ENCODE assay signal across 24 mouse cellular contexts in the genomic region with DNA sequence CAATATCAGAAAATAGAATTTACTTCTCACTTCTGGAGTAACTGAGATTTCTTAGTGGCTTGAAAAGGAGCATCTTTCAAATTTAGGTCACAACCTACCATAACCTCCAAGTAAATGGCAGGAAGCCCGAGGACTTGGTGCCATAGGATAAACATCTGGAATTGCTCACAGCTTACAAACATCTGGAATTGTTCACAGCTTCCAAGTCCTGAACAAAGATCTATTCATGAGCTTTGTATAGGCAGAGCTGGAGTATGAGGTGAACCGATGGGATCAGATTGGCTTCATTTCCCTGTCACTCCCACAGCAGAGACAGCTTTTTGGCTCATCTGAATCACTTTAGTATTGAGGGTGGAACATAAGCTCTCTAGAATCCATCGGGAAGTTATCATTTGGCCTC. TPM values are rescaled to one million over a fixed set of nuclear protein-coding genes. Genes with fewer than 3 reads are reported as not detected.
DNase-seq lines count a peak whose midpoint lies in the region; ATAC-seq and TF ChIP-seq lines count a peak whose summit lies in the region.
"Had no signal": no experiment of that assay in that cellular context is flagged by ENCODE, and none has a peak within 500 bp of the region (broad histone marks: within the 10 kb centered on the region; RNA-seq: fewer than 3 reads in every experiment).

No protein-coding gene starts in this region.

- no peak overlapping the region for H3K4me2 ChIP-seq in embryonic facial prominence, embryonic 14.5 days (ENCODE audit: low read depth, low read length)
- H3K4me2 ChIP-seq in limb, embryonic 14.5 days (replicated peaks; ENCODE audit: low read depth, low read length, severe bottlenecking) = no peak overlapping the region
- H3K4me2 ChIP-seq: embryonic facial prominence, embryonic 15.5 days; heart, embryonic 11.5 days; kidney, embryonic 15.5 days; midbrain, embryonic 12.5 days had no signal

- TF ChIP-seq EP300 in heart, adult 2 months (IDR thresholded peaks at IDR 0.05; ENCODE audit: insufficient read depth, low read depth, low read length) = no peak

- H3K36me3 ChIP-seq in heart, adult 2 months (ENCODE audit: control insufficient read depth, insufficient read depth, low read length) = no peaks in the 10 kb centered on the region
- H3K36me3 ChIP-seq in embryonic facial prominence, embryonic 14.5 days (ENCODE audit: control insufficient read depth, insufficient read depth, low read length) = no peaks in the 10 kb centered on the region
- H3K36me3 ChIP-seq in limb, embryonic 14.5 days (ENCODE audit: control insufficient read depth, insufficient read depth, low read length) = no peaks in the 10 kb centered on the region
- no peaks in the 10 kb centered on the region for H3K36me3 ChIP-seq in forebrain, embryonic 10.5 days (replicated peaks)
- H3K36me3 ChIP-seq: embryonic facial prominence, embryonic 15.5 days; hindbrain, embryonic 10.5 days; kidney, embryonic 15.5 days; midbrain, embryonic 12.5 days had no signal

- no peak overlapping the region for H3K9ac ChIP-seq in heart, adult 2 months (ENCODE audit: low read depth, low read length)
- no peak overlapping the region for H3K9ac ChIP-seq in embryonic facial prominence, embryonic 14.5 days (ENCODE audit: low read depth, low read length)
- no peak overlapping the region for H3K9ac ChIP-seq in limb, embryonic 14.5 days (ENCODE audit: low read depth, low read length, severe bottlenecking)
- H3K9ac ChIP-seq: embryonic facial prominence, embryonic 15.5 days; kidney, embryonic 15.5 days; midbrain, embryonic 12.5 days had no signal

- no peaks in the 10 kb centered on the region for H3K9me3 ChIP-seq in embryonic facial prominence, embryonic 14.5 days (ENCODE audit: control insufficient read depth, low read length)
- no peaks in the 10 kb centered on the region for H3K9me3 ChIP-seq in limb, embryonic 14.5 days (ENCODE audit: control insufficient read depth, low read length)
- no peaks in the 10 kb centered on the region for H3K9me3 ChIP-seq in forebrain, embryonic 10.5 days
- H3K9me3 ChIP-seq: embryonic facial prominence, embryonic 15.5 days; hindbrain, embryonic 10.5 days; kidney, embryonic 15.5 days; midbrain, embryonic 12.5 days had no signal

- WGBS in heart, adult 2 months = 24% methylated on average over 3 of the region's 3 CpGs
- 24% methylated on average over 3 of the region's 3 CpGs for WGBS in embryonic facial prominence, embryonic 14.5 days
- WGBS in limb, embryonic 14.5 days = 29% methylated on average over 3 of the region's 3 CpGs
- WGBS in forebrain, embryonic 10.5 days = 64% methylated on average over 3 of the region's 3 CpGs

- peak; percentile 44; the same call in 1 of the 2 replicates for ATAC-seq in embryonic facial prominence, embryonic 14.5 days (ENCODE audit: low read depth)
- peak; percentile 65 for ATAC-seq in limb, embryonic 14.5 days (ENCODE audit: low FRiP score, low read depth)
- ATAC-seq in granulocyte monocyte progenitor cell, adult 5-6 weeks (replicated peaks; ENCODE audit: poor library complexity, severe bottlenecking) = no peak
- ATAC-seq: CD4-positive, CD25-positive, alpha-beta regulatory T cell, adult 4 months; forebrain, embryonic 16.5 days had no signal

- DNase-seq in heart, adult 11 months = peak; percentile 27
- DNase-seq in heart, adult 2 months = no peak
- peak; percentile 61 for DNase-seq in embryo, embryonic 10.5 days (ENCODE audit: low spot score)
- peak; percentile 81 for DNase-seq in embryonic facial prominence, embryonic 14.5 days (ENCODE audit: low spot score)
- DNase-seq in limb, embryonic 14.5 days (ENCODE audit: low spot score) = peak; percentile 72
- DNase-seq in forebrain, embryonic 10.5 days (ENCODE audit: extremely low spot score, low spot score) = no peak
- no peak for DNase-seq in c-Kit-positive CD71-positive TER-119-positive erythroid progenitor cells, embryonic 14.5 days (ENCODE audit: low spot score)
- DNase-seq: cerebellum, adult 18-20 months; cerebellum, postnatal 14 days; gastrocnemius, postnatal 36 days; kidney, adult 11 months; kidney, postnatal 36 days; layer of hippocampus, postnatal 36 days; lung, postnatal 14 days; thymus, adult 2 months; thymus, postnatal 4 days had no signal

- H3K27me3 ChIP-seq in heart, adult 2 months (ENCODE audit: control insufficient read depth, insufficient read depth, low read length) = no peaks in the 10 kb centered on the region
- no peaks in the 10 kb centered on the region for H3K27me3 ChIP-seq in embryonic facial prominence, embryonic 14.5 days (replicated peaks; ENCODE audit: control insufficient read depth, insufficient read depth, low read length)
- no peaks in the 10 kb centered on the region for H3K27me3 ChIP-seq in limb, embryonic 14.5 days (ENCODE audit: control insufficient read depth, insufficient read depth, low read length)
- no peaks in the 10 kb centered on the region for H3K27me3 ChIP-seq in forebrain, embryonic 10.5 days (ENCODE audit: poor library complexity, severe bottlenecking)
- H3K27me3 ChIP-seq: embryonic facial prominence, embryonic 15.5 days; kidney, embryonic 15.5 days; midbrain, embryonic 12.5 days had no signal

- no peak for TF ChIP-seq POLR2A in heart, adult 2 months (IDR thresholded peaks at IDR 0.05; ENCODE audit: insufficient read depth, low read depth, low read length)
- no peak for TF ChIP-seq POLR2A in limb, embryonic 14.5 days (IDR thresholded peaks at IDR 0.05; ENCODE audit: borderline replicate concordance, extremely low read depth, insufficient read depth, insufficient read length)

- H3K4me1 ChIP-seq in heart, adult 2 months (ENCODE audit: control insufficient read depth, insufficient read depth, low read length) = no peaks in the 10 kb centered on the region; the same call in 1 of the 2 replicates
- peaks cover 15% of the 10 kb centered on the region for H3K4me1 ChIP-seq in embryonic facial prominence, embryonic 14.5 days (ENCODE audit: control insufficient read depth, insufficient read depth, low read length)
- H3K4me1 ChIP-seq in limb, embryonic 14.5 days (ENCODE audit: control insufficient read depth, insufficient read depth, low read length) = peaks cover 13% of the 10 kb centered on the region
- no peaks in the 10 kb centered on the region for H3K4me1 ChIP-seq in forebrain, embryonic 10.5 days
- H3K4me1 ChIP-seq: hindbrain, embryonic 10.5 days; kidney, embryonic 15.5 days; midbrain, embryonic 12.5 days had no signal

- intact Hi-C loops in heart, adult 2 months (cut with DNase I) = no loop called here

- H3K27ac ChIP-seq in heart, adult 2 months = no peak overlapping the region
- no peak overlapping the region for H3K27ac ChIP-seq in embryonic facial prominence, embryonic 14.5 days (replicated peaks; ENCODE audit: low read depth, low read length)
- H3K27ac ChIP-seq in limb, embryonic 14.5 days (replicated peaks; ENCODE audit: low read depth, low read length) = 0 out of 2 replicates have a peak overlapping the region, but pooled peaks have one; percentile 48
- no peak overlapping the region for H3K27ac ChIP-seq in forebrain, embryonic 10.5 days
- H3K27ac ChIP-seq: embryonic facial prominence, embryonic 15.5 days; hindbrain, embryonic 10.5 days; kidney, embryonic 15.5 days; midbrain, embryonic 12.5 days had no signal

- no peaks in the 10 kb centered on the region for H3K79me2 ChIP-seq in heart, adult 2 months (replicated peaks; ENCODE audit: control insufficient read depth, insufficient read depth, low read length)

- TF ChIP-seq CTCF in heart, adult 2 months (IDR thresholded peaks at IDR 0.05) = no peak

- H3K4me3 ChIP-seq in heart, adult 2 months = no peak overlapping the region
- no peak overlapping the region for H3K4me3 ChIP-seq in embryonic facial prominence, embryonic 14.5 days (ENCODE audit: low read depth, low read length)
- H3K4me3 ChIP-seq in limb, embryonic 14.5 days (replicated peaks; ENCODE audit: low read length) = no peak overlapping the region
- H3K4me3 ChIP-seq in forebrain, embryonic 10.5 days = no peak overlapping the region
- H3K4me3 ChIP-seq: embryonic facial prominence, embryonic 15.5 days; hindbrain, embryonic 10.5 days; kidney, embryonic 15.5 days; midbrain, embryonic 12.5 days had no signal

RNA-seq across cellular contexts. Expression of gene Wdr1, which starts 55.9 kb away (rescaled TPM):
- 100 to 1,000 TPM; 107 to 119 TPM for total RNA-seq in heart, adult 2 months (2021)
- polyA plus RNA-seq in heart, adult 2 months (2012; rRNA removed) = 105 and 144 TPM in 2 replicates
- polyA plus RNA-seq in embryonic facial prominence, embryonic 14.5 days (2014; fragmentation: Nextera tagmentation; extraction: Ambion mirVana) = 241 and 247 TPM in 2 replicates
- polyA plus RNA-seq in limb, embryonic 14.5 days (2012; rRNA removed) = 136 and 143 TPM in 2 replicates
- polyA plus RNA-seq in limb, embryonic 14.5 days (2014; fragmentation: Nextera tagmentation; extraction: Ambion mirVana) = 231 and 246 TPM in 2 replicates
- polyA plus RNA-seq in forebrain, embryonic 10.5 days (2016; fragmentation: Nextera tagmentation; extraction: Ambion mirVana) = 171 and 173 TPM in 2 replicates
- 120 and 160 TPM in 2 replicates for total RNA-seq in granulocyte monocyte progenitor cell, adult 5-6 weeks (2014; fragmentation: Nextera tagmentation)
- total RNA-seq in granulocyte monocyte progenitor cell, adult 5-6 weeks (2017) = 210 and 235 TPM in 2 replicates

Comparison
In these comparisons a context has a peak if more than half of its experiments do, and no peak if none do; other contexts are left out.
1. DNase-seq: peak in heart, adult 11 months (single experiment), embryo, embryonic 10.5 days (single experiment), embryonic facial prominence, embryonic 14.5 days (single experiment) and limb, embryonic 14.5 days (single experiment); none in heart, adult 2 months (0 of 2), forebrain, embryonic 10.5 days (single experiment) and c-Kit-positive CD71-positive TER-119-positive erythroid progenitor cells, embryonic 14.5 days (single experiment).